Comparison of ENCODE assay signal across 8 mouse cellular contexts in genomic region chr3:88331282-88331681, GRCm38 (mm10). TPM values are rescaled to one million over a fixed set of nuclear protein-coding genes. Genes with fewer than 3 reads are reported as not detected.
DNase-seq lines count a peak whose midpoint lies in the region; ATAC-seq and TF ChIP-seq lines count a peak whose summit lies in the region.
"Had no signal": no experiment of that assay in that cellular context is flagged by ENCODE, and none has a peak within 500 bp of the region (broad histone marks: within the 10 kb centered on the region; RNA-seq: fewer than 3 reads in every experiment).

No protein-coding gene starts in this region.

- peaks cover 13% of the 10 kb centered on the region for H3K4me1 ChIP-seq in kidney, embryonic 16.5 days (ENCODE audit: insufficient read depth, low read length)
- peaks cover 0 to 6% of the 10 kb centered on the region in 2 experiments; a peak in 2 of 4 replicates for H3K4me1 ChIP-seq in MEL (ENCODE audit: control insufficient read depth in 1 of 2, insufficient read depth in 2 of 2, low read length in 2 of 2)
- H3K4me1 ChIP-seq in liver, embryonic 14.5 days (replicated peaks; ENCODE audit: control insufficient read depth in 2 of 2, insufficient read depth in 2 of 2, low read length in 1 of 2), result peaks cover 11 to 14% of the 10 kb centered on the region in 2 experiments
- H3K4me1 ChIP-seq in midbrain, embryonic 10.5 days, result peaks cover 18% of the 10 kb centered on the region

- TF ChIP-seq POLR2A in MEL (IDR thresholded peaks at IDR 0.05; ENCODE audit: control insufficient read depth in 1 of 2, insufficient read depth in 1 of 2, low read depth in 1 of 2, low read length in 2 of 2, poor library complexity in 1 of 2), result no peak

- TF ChIP-seq EP300 in MEL (IDR thresholded peaks at IDR 0.05; ENCODE audit: low read depth in 1 of 2, low read length in 2 of 2), result no peak
- no peak for TF ChIP-seq EP300 in liver, embryonic 14.5 days (IDR thresholded peaks at IDR 0.05; ENCODE audit: low read depth)

- no peak overlapping the region for H3K9ac ChIP-seq in kidney, embryonic 16.5 days (replicated peaks; ENCODE audit: low read length)
- no peak overlapping the region for H3K9ac ChIP-seq in MEL (ENCODE audit: control insufficient read depth, low read depth, low read length, poor library complexity, severe bottlenecking)
- H3K9ac ChIP-seq in liver, embryonic 14.5 days (replicated peaks), result no peak overlapping the region

- no peaks in the 10 kb centered on the region for H3K27me3 ChIP-seq in kidney, embryonic 16.5 days (ENCODE audit: insufficient read depth, low read length)
- no peaks in the 10 kb centered on the region for H3K27me3 ChIP-seq in MEL (ENCODE audit: control insufficient read depth in 1 of 2, insufficient read depth in 2 of 2, low read length in 2 of 2)
- no peaks in the 10 kb centered on the region for H3K27me3 ChIP-seq in liver, embryonic 14.5 days (ENCODE audit: control insufficient read depth, insufficient read depth, low read length)
- no peaks in the 10 kb centered on the region for H3K27me3 ChIP-seq in midbrain, embryonic 10.5 days (ENCODE audit: low read depth, poor library complexity, severe bottlenecking)
- H3K27me3 ChIP-seq: heart, embryonic 13.5 days had no signal

- peak; percentile 26 for DNase-seq in kidney, adult 11 months
- peak; percentile 85 for DNase-seq in MEL (ENCODE audit: low read depth, low spot score)
- peak; percentile 41 to 59 for DNase-seq in cerebellum, postnatal 14 days
- peak; percentile 56 to 60 (median 57) for DNase-seq in liver, embryonic 14.5 days (ENCODE audit: low read depth in 3 of 3, low spot score in 3 of 3)
- DNase-seq in testis, postnatal 10 days (ENCODE audit: low spot score), result peak; percentile 63
- DNase-seq in midbrain, embryonic 10.5 days (ENCODE audit: low spot score), result no peak

- peaks cover 8% of the 10 kb centered on the region; the same call in 1 of the 2 replicates for H3K36me3 ChIP-seq in kidney, embryonic 16.5 days (ENCODE audit: insufficient read depth, low read length)
- H3K36me3 ChIP-seq in MEL (ENCODE audit: control insufficient read depth in 1 of 2, insufficient read depth in 2 of 2, low read length in 2 of 2), result peaks cover 0 to 3% of the 10 kb centered on the region in 2 experiments; a peak in 1 of 4 replicates
- H3K36me3 ChIP-seq in liver, embryonic 14.5 days (replicated peaks; ENCODE audit: control insufficient read depth, insufficient read depth, low read depth), result no peaks in the 10 kb centered on the region
- peaks cover 50% of the 10 kb centered on the region for H3K36me3 ChIP-seq in midbrain, embryonic 10.5 days

- peak; percentile 76 for TF ChIP-seq RAD21 in MEL (IDR thresholded peaks at IDR 0.05; ENCODE audit: low read depth, low read length)

- TF ChIP-seq CTCF in MEL (IDR thresholded peaks at IDR 0.05 in 2 of 3, conservative IDR thresholded peaks at IDR 0.05 in 1 of 3; ENCODE audit: control insufficient read depth in 1 of 3, insufficient read depth in 1 of 3, low read depth in 2 of 3, low read length in 3 of 3, poor library complexity in 1 of 3, severe bottlenecking in 1 of 3), result peak; percentile 92 to 94 (median 93)
- peak; percentile 91 for TF ChIP-seq CTCF in liver, embryonic 14.5 days (IDR thresholded peaks at IDR 0.05; ENCODE audit: low read depth)

- H3K4me3 ChIP-seq in kidney, embryonic 16.5 days (ENCODE audit: low read length), result no peak overlapping the region
- H3K4me3 ChIP-seq in MEL (ENCODE audit: control insufficient read depth in 1 of 2, insufficient read depth in 1 of 2, low read depth in 2 of 2, low read length in 2 of 2), result no peak overlapping the region
- no peak overlapping the region for H3K4me3 ChIP-seq in liver, embryonic 14.5 days (ENCODE audit: insufficient read depth in 1 of 2, low read depth in 2 of 2, low read length in 2 of 2)
- no peak overlapping the region for H3K4me3 ChIP-seq in midbrain, embryonic 10.5 days
- H3K4me3 ChIP-seq: heart, embryonic 13.5 days had no signal

- ATAC-seq in kidney, embryonic 16.5 days (ENCODE audit: low FRiP score, low TSS enrichment), result no peak
- ATAC-seq in liver, embryonic 14.5 days (ENCODE audit: insufficient read depth), result no peak

- no peak overlapping the region for H3K4me2 ChIP-seq in kidney, embryonic 16.5 days (replicated peaks; ENCODE audit: low read depth, low read length)
- H3K4me2 ChIP-seq in liver, embryonic 14.5 days (ENCODE audit: low read depth), result no peak overlapping the region
- H3K4me2 ChIP-seq: heart, embryonic 13.5 days had no signal

- no peak overlapping the region for H3K27ac ChIP-seq in kidney, embryonic 16.5 days (ENCODE audit: low read length)
- H3K27ac ChIP-seq in MEL (ENCODE audit: control insufficient read depth, low read depth, low read length), result no peak overlapping the region
- H3K27ac ChIP-seq in liver, embryonic 14.5 days, result no peak overlapping the region
- H3K27ac ChIP-seq in midbrain, embryonic 10.5 days (replicated peaks), result no peak overlapping the region
- H3K27ac ChIP-seq: heart, embryonic 13.5 days had no signal

- no peaks in the 10 kb centered on the region for H3K9me3 ChIP-seq in kidney, embryonic 16.5 days (ENCODE audit: low read length)
- H3K9me3 ChIP-seq in MEL (replicated peaks; ENCODE audit: insufficient read depth, low read length), result no peaks in the 10 kb centered on the region
- no peaks in the 10 kb centered on the region for H3K9me3 ChIP-seq in liver, embryonic 14.5 days (ENCODE audit: control insufficient read depth, low read length)
- no peaks in the 10 kb centered on the region for H3K9me3 ChIP-seq in midbrain, embryonic 10.5 days (replicated peaks)
- H3K9me3 ChIP-seq: heart, embryonic 13.5 days had no signal

- WGBS in kidney, embryonic 16.5 days, result 42% methylated on average over 2 of the region's 2 CpGs
- 15% methylated on average over 2 of the region's 2 CpGs for WGBS in liver, embryonic 14.5 days (ENCODE audit: insufficient replicate concordance)
- WGBS in midbrain, embryonic 10.5 days, result 21% methylated on average over 2 of the region's 2 CpGs

- H3K79me2 ChIP-seq in MEL (ENCODE audit: control insufficient read depth, insufficient read depth, low read length, poor library complexity), result peaks cover 10% of the 10 kb centered on the region

TF ChIP-seq in MEL, 35 proteins besides CTCF, POLR2A, EP300 and RAD21:
- no peak for TF ChIP-seq CHD1 (IDR thresholded peaks at IDR 0.05; ENCODE audit: low read depth, low read length)
- peak; percentile 55 for TF ChIP-seq ZC3H11A (IDR thresholded peaks at IDR 0.05; ENCODE audit: low read depth, low read length)
- TF ChIP-seq SMC3 (IDR thresholded peaks at IDR 0.05; ENCODE audit: low read depth, low read length), result peak; percentile 85

RNA-seq across cellular contexts. Expression of gene Tmem79, which starts 4.7 kb away (rescaled TPM):
- 7.8 and 7.9 TPM in 2 replicates for polyA plus RNA-seq in kidney, embryonic 16.5 days (2015; fragmentation: Nextera tagmentation; extraction: Ambion mirVana)
- 2.2 TPM in 2 replicates for total RNA-seq in MEL (2012; rRNA removed)
- 1 to 10 TPM in 1 of 2 experiments, not detected in 1; 3.7 TPM for polyA plus RNA-seq in MEL (2012; ENCODE audit: insufficient read depth in 1 of 2, insufficient read length in 2 of 2, low read depth in 1 of 2, low replicate concordance in 2 of 2, missing spikeins in 1 of 2)
- polyA plus RNA-seq in liver, embryonic 14.5 days (2012; rRNA removed), result 0.70 and 0.92 TPM in 2 replicates
- 0.92 and 1.0 TPM in 2 replicates for polyA plus RNA-seq in liver, embryonic 14.5 days (2014; fragmentation: Nextera tagmentation; extraction: Ambion mirVana)
- 1.8 and 2.3 TPM in 2 replicates for polyA plus RNA-seq in midbrain, embryonic 10.5 days (2016; fragmentation: Nextera tagmentation; extraction: Ambion mirVana)

RNA-seq across cellular contexts. Expression of gene Smg5, which starts 4.8 kb away (rescaled TPM):
- polyA plus RNA-seq in kidney, embryonic 16.5 days (2015; fragmentation: Nextera tagmentation; extraction: Ambion mirVana), result 54.7 and 61.8 TPM in 2 replicates
- total RNA-seq in MEL (2012; rRNA removed), result 87.3 and 97.9 TPM in 2 replicates
- polyA plus RNA-seq in MEL (2012; ENCODE audit: insufficient read depth in 1 of 2, insufficient read length in 2 of 2, low read depth in 1 of 2, low replicate concordance in 2 of 2, missing spikeins in 1 of 2), result 100 to 1,000 TPM; 123 to 148 TPM
- 33.6 and 36.6 TPM in 2 replicates for polyA plus RNA-seq in liver, embryonic 14.5 days (2012; rRNA removed)
- 18.8 and 23.7 TPM in 2 replicates for polyA plus RNA-seq in liver, embryonic 14.5 days (2014; fragmentation: Nextera tagmentation; extraction: Ambion mirVana)
- polyA plus RNA-seq in midbrain, embryonic 10.5 days (2016; fragmentation: Nextera tagmentation; extraction: Ambion mirVana), result 84.5 and 89.8 TPM in 2 replicates

RNA-seq across cellular contexts. Expression of gene Glmp, which starts 6.5 kb away (rescaled TPM):
- polyA plus RNA-seq in kidney, embryonic 16.5 days (2015; fragmentation: Nextera tagmentation; extraction: Ambion mirVana), result 273 and 278 TPM in 2 replicates
- total RNA-seq in MEL (2012; rRNA removed), result 47.6 and 48.3 TPM in 2 replicates
- 100 to 1,000 TPM in 1 of 2 experiments, not detected in 1; 181 TPM for polyA plus RNA-seq in MEL (2012; ENCODE audit: insufficient read depth in 1 of 2, insufficient read length in 2 of 2, low read depth in 1 of 2, low replicate concordance in 2 of 2, missing spikeins in 1 of 2)
- polyA plus RNA-seq in liver, embryonic 14.5 days (2012; rRNA removed), result 29.2 and 31.1 TPM in 2 replicates
- polyA plus RNA-seq in liver, embryonic 14.5 days (2014; fragmentation: Nextera tagmentation; extraction: Ambion mirVana), result 51.6 and 52.4 TPM in 2 replicates
- 136 and 142 TPM in 2 replicates for polyA plus RNA-seq in midbrain, embryonic 10.5 days (2016; fragmentation: Nextera tagmentation; extraction: Ambion mirVana)

RNA-seq across cellular contexts. Expression of gene Paqr6, which starts 33.1 kb away (rescaled TPM):
- polyA plus RNA-seq in kidney, embryonic 16.5 days (2015; fragmentation: Nextera tagmentation; extraction: Ambion mirVana), result 19.1 and 22.1 TPM in 2 replicates
- total RNA-seq in MEL (2012; rRNA removed), result not detected in 2 replicates
- under 1 TPM in 1 of 2 experiments, not detected in 1; 0.11 TPM for polyA plus RNA-seq in MEL (2012; ENCODE audit: insufficient read depth in 1 of 2, insufficient read length in 2 of 2, low read depth in 1 of 2, low replicate concordance in 2 of 2, missing spikeins in 1 of 2)
- 7.8 and 8.7 TPM in 2 replicates for polyA plus RNA-seq in liver, embryonic 14.5 days (2012; rRNA removed)
- polyA plus RNA-seq in liver, embryonic 14.5 days (2014; fragmentation: Nextera tagmentation; extraction: Ambion mirVana), result 4.1 and 6.6 TPM in 2 replicates
- polyA plus RNA-seq in midbrain, embryonic 10.5 days (2016; fragmentation: Nextera tagmentation; extraction: Ambion mirVana), result 0.65 TPM in 2 replicates

RNA-seq across cellular contexts. Expression of gene Cct3, which starts 34.4 kb away (rescaled TPM):
- 575 and 599 TPM in 2 replicates for polyA plus RNA-seq in kidney, embryonic 16.5 days (2015; fragmentation: Nextera tagmentation; extraction: Ambion mirVana)
- total RNA-seq in MEL (2012; rRNA removed), result 1,548 and 1,549 TPM in 2 replicates
- polyA plus RNA-seq in MEL (2012; ENCODE audit: insufficient read depth in 1 of 2, insufficient read length in 2 of 2, low read depth in 1 of 2, low replicate concordance in 2 of 2, missing spikeins in 1 of 2), result 1,000 to 10,000 TPM in 1 of 2 experiments, 100 to 1,000 TPM in 1; 777 to 1,271 TPM
- 121 and 179 TPM in 2 replicates for polyA plus RNA-seq in liver, embryonic 14.5 days (2012; rRNA removed)
- polyA plus RNA-seq in liver, embryonic 14.5 days (2014; fragmentation: Nextera tagmentation; extraction: Ambion mirVana), result 269 and 292 TPM in 2 replicates
- 780 and 865 TPM in 2 replicates for polyA plus RNA-seq in midbrain, embryonic 10.5 days (2016; fragmentation: Nextera tagmentation; extraction: Ambion mirVana)
